ENCODE assay signal across 13 mouse cellular contexts in the genomic region with DNA sequence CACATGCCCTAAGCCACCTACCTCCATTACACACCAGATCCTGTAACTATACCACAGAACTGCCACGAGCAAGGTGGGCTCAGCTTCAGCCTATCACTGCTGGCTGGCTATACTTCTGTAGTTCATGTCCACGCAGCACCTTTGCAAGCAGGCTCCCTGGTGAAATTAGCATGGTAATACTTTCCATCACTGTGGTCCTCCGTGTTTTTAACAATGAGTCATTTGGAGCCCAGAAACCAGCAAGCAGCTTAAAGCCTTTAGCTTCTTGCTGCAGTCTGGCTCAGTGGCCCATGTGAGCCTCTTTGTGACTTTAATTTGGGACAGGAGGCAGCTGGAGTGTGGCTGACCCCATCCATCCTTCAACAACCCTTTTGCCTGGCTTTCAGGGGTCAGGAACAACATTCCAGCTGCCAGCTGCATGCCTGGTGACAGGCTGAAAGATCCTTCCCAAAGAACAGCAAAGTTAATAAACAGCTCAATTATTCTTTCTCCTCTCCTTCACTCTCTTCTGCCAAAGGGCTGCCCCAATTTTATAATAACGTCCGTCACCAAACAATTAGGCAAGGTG.
A peak's percentile ranks its signal among the peaks of the same experiment; 100 is the strongest.
DNase-seq lines count a peak whose midpoint lies in the region; ATAC-seq and TF ChIP-seq lines count a peak whose summit lies in the region.
"Had no signal": no experiment of that assay in that cellular context is flagged by ENCODE, and none has a peak within 500 bp of the region (broad histone marks: within the 10 kb centered on the region; RNA-seq: fewer than 3 reads in every experiment).

No protein-coding gene starts in this region.

- no peaks in the 10 kb centered on the region for H3K27me3 ChIP-seq in midbrain, embryonic 10.5 days (ENCODE audit: low read depth, poor library complexity, severe bottlenecking)
- H3K27me3 ChIP-seq in midbrain, postnatal 0 days (ENCODE audit: insufficient read depth, low read length), result no peaks in the 10 kb centered on the region
- no peaks in the 10 kb centered on the region for H3K27me3 ChIP-seq in liver, embryonic 11.5 days (replicated peaks; ENCODE audit: control insufficient read depth, insufficient read depth, low read length)
- H3K27me3 ChIP-seq: liver, embryonic 13.5 days had no signal

- H3K9ac ChIP-seq in midbrain, postnatal 0 days (replicated peaks; ENCODE audit: low read length, poor library complexity, severe bottlenecking), result no peak overlapping the region
- no peak overlapping the region for H3K9ac ChIP-seq in liver, embryonic 11.5 days (ENCODE audit: low read depth, low read length)
- H3K9ac ChIP-seq: liver, embryonic 13.5 days had no signal

- no peaks in the 10 kb centered on the region for H3K36me3 ChIP-seq in midbrain, embryonic 10.5 days
- no peaks in the 10 kb centered on the region for H3K36me3 ChIP-seq in midbrain, postnatal 0 days (ENCODE audit: insufficient read depth, low read length)
- no peaks in the 10 kb centered on the region for H3K36me3 ChIP-seq in liver, embryonic 11.5 days (ENCODE audit: control insufficient read depth, insufficient read depth, low read length)
- H3K36me3 ChIP-seq: liver, embryonic 13.5 days had no signal

- peaks cover 9% of the 10 kb centered on the region for H3K4me1 ChIP-seq in midbrain, embryonic 10.5 days
- no peaks in the 10 kb centered on the region for H3K4me1 ChIP-seq in midbrain, postnatal 0 days (ENCODE audit: insufficient read depth, low read length)
- no peaks in the 10 kb centered on the region for H3K4me1 ChIP-seq in liver, embryonic 11.5 days (replicated peaks; ENCODE audit: control insufficient read depth, insufficient read depth, low read length)
- H3K4me1 ChIP-seq: liver, embryonic 13.5 days had no signal

- H3K9me3 ChIP-seq in midbrain, embryonic 10.5 days (replicated peaks), result no peaks in the 10 kb centered on the region
- H3K9me3 ChIP-seq in midbrain, postnatal 0 days (ENCODE audit: low read length), result no peaks in the 10 kb centered on the region
- H3K9me3 ChIP-seq in liver, embryonic 11.5 days (ENCODE audit: control insufficient read depth, low read length), result no peaks in the 10 kb centered on the region
- H3K9me3 ChIP-seq: liver, embryonic 13.5 days had no signal

- ATAC-seq in midbrain, postnatal 0 days (ENCODE audit: low FRiP score), result no peak
- ATAC-seq in liver, embryonic 11.5 days (replicated peaks; ENCODE audit: low FRiP score), result no peak
- ATAC-seq: CD4-positive, CD25-positive, alpha-beta regulatory T cell, adult 4 months had no signal

- WGBS in midbrain, embryonic 10.5 days, result 57% methylated on average over 5 of the region's 5 CpGs
- WGBS in midbrain, postnatal 0 days, result 52% methylated on average over 5 of the region's 5 CpGs
- 60% methylated on average over 5 of the region's 5 CpGs for WGBS in liver, embryonic 11.5 days

- TF ChIP-seq CTCF in midbrain, postnatal 0 days (IDR thresholded peaks at IDR 0.05), result no peak

- intact Hi-C loops in heart, postnatal 25 days (cut with DNase I), result no loop called here

- H3K27ac ChIP-seq in midbrain, embryonic 10.5 days (replicated peaks), result no peak overlapping the region
- H3K27ac ChIP-seq in midbrain, postnatal 0 days (ENCODE audit: low read depth, low read length), result no peak overlapping the region
- H3K27ac ChIP-seq in liver, embryonic 11.5 days (ENCODE audit: low read depth, low read length), result no peak overlapping the region
- H3K27ac ChIP-seq: liver, embryonic 13.5 days had no signal

- H3K4me2 ChIP-seq in midbrain, postnatal 0 days (ENCODE audit: low read depth, low read length, poor library complexity, severe bottlenecking), result no peak overlapping the region
- no peak overlapping the region for H3K4me2 ChIP-seq in liver, embryonic 11.5 days
- H3K4me2 ChIP-seq: liver, embryonic 13.5 days had no signal

- peak; percentile 17 for DNase-seq in midbrain, embryonic 10.5 days (ENCODE audit: low spot score)
- DNase-seq in midbrain, postnatal 0 days (ENCODE audit: low spot score), result no peak
- peak; percentile 24 for DNase-seq in heart, postnatal 25 days (ENCODE audit: low spot score)
- peak; percentile 70 to 78 for DNase-seq in kidney, postnatal 4 days
- peak; percentile 56 for DNase-seq in lung, postnatal 36 days
- no peak for DNase-seq in urinary bladder, postnatal 4 days (ENCODE audit: low spot score in 2 of 2)
- no peak for DNase-seq in adrenal gland, postnatal 25 days
- no peak for DNase-seq in liver, embryonic 11.5 days (ENCODE audit: low spot score)
- DNase-seq: layer of hippocampus, adult 9-11 months; liver, embryonic 13.5 days; right cerebral cortex, postnatal 14 days had no signal

- H3K4me3 ChIP-seq in midbrain, embryonic 10.5 days, result no peak overlapping the region
- H3K4me3 ChIP-seq in midbrain, postnatal 0 days (ENCODE audit: low read depth, low read length), result no peak overlapping the region
- H3K4me3 ChIP-seq in liver, embryonic 11.5 days (ENCODE audit: low read depth, low read length), result no peak overlapping the region
- H3K4me3 ChIP-seq: liver, embryonic 13.5 days; myocyte had no signal

Comparison
In these comparisons a context has a peak if more than half of its experiments do, and no peak if none do; other contexts are left out.
1. DNase-seq: peak in midbrain, embryonic 10.5 days (single experiment), heart, postnatal 25 days (single experiment), kidney, postnatal 4 days (2 of 2) and lung, postnatal 36 days (single experiment); none in midbrain, postnatal 0 days (single experiment), urinary bladder, postnatal 4 days (0 of 2), adrenal gland, postnatal 25 days (single experiment) and liver, embryonic 11.5 days (single experiment).